Mouse (Mus musculus) liver, adult 2 months (tissue): ENCODE results near the gene Phc2. TPM values are rescaled to one million over a fixed set of nuclear protein-coding genes. Genes with fewer than 3 reads are reported as not detected.
A peak's percentile ranks its signal among the peaks of the same experiment; 100 is the strongest.

Source experiments
- DNase-seq: peaks from one replicate; pipeline ENCODE4 v3.0.0-alpha.2; 2011; ENCODE audit warnings: low read depth, low spot score; ENCODE audit errors: extremely low read depth
- H3K27ac ChIP-seq: fragments of 200-500 bp; replicated peaks from 2 replicates; pipeline ENCODE4 v1.5.1; 2012; ENCODE audit warnings: low read depth, mild to moderate bottlenecking, control low read depth, inconsistent platforms, low read length; ENCODE audit not compliant: insufficient read depth
- H3K27me3 ChIP-seq: fragments of 200-500 bp; 2 replicates; pipeline ENCODE4 v1.6.1; 2012; ENCODE audit warnings: mild to moderate bottlenecking, moderate library complexity, low read length, inconsistent platforms; ENCODE audit not compliant: control insufficient read depth, insufficient read depth
- H3K36me3 ChIP-seq: fragments of 200-500 bp; 2 replicates; pipeline ENCODE4 v1.6.1; 2012; ENCODE audit warnings: low read length, inconsistent platforms; ENCODE audit not compliant: control insufficient read depth, insufficient read depth
- H3K4me1 ChIP-seq: fragments of 200-500 bp; 2 replicates; pipeline ENCODE4 v1.6.1; 2011; ENCODE audit warnings: low read length; ENCODE audit not compliant: control insufficient read depth, insufficient read depth
- H3K4me3 ChIP-seq: fragments of 200-500 bp; 2 replicates; pipeline ENCODE4 v1.5.1; 2011; ENCODE audit warnings: low read depth, mild to moderate bottlenecking, control low read depth, low read length, moderate library complexity; ENCODE audit not compliant: insufficient read depth
- H3K79me2 ChIP-seq: fragments of 200-500 bp; 2 replicates; pipeline ENCODE4 v1.6.1; 2012; ENCODE audit warnings: inconsistent platforms, mild to moderate bottlenecking, low read length, moderate library complexity; ENCODE audit not compliant: control insufficient read depth, insufficient read depth
- H3K9ac ChIP-seq: fragments of 200-500 bp; 2 replicates; pipeline ENCODE4 v1.6.1; 2012; ENCODE audit warnings: low read depth, mild to moderate bottlenecking, control low read depth, inconsistent platforms, low read length
- CTCF ChIP-seq: fragments of 200-500 bp; IDR thresholded peaks from 2 replicates; pipeline ENCODE4 v1.5.1; 2011; ENCODE audit warnings: low read depth, low read length, control low read depth
- POLR2A ChIP-seq: fragments of 200-500 bp; IDR thresholded peaks from 2 replicates; pipeline ENCODE4 v1.6.1; 2011; ENCODE audit warnings: low read length, control low read depth; ENCODE audit not compliant: insufficient read depth; ENCODE audit errors: extremely low read depth
- WGBS: fragments of 180-500 bp; shearing (Covaris S2); methylation state at CpG from one replicate; pipeline ENCODE4 v1.1.7; 2018; 5-methylcytosine and 5-hydroxymethylcytosine counted together
- polyA plus RNA-seq: library from polyadenylated mRNA; depleted of rRNA; stranded (reverse); fragments of >200 nt; gene quantifications from 2 replicates; pipeline ENCODE4 v1.2.3, GENCODE M21; 2012
- total RNA-seq: library from RNA; depleted of rRNA; stranded (reverse); fragments of >200 nt; gene quantifications from 2 replicates; pipeline ENCODE4 v1.2.3, GENCODE M21; 2014

Gene Phc2
- total and polyA plus RNA-seq, 2 experiments: 7.7 to 28.7 TPM

DNA sequence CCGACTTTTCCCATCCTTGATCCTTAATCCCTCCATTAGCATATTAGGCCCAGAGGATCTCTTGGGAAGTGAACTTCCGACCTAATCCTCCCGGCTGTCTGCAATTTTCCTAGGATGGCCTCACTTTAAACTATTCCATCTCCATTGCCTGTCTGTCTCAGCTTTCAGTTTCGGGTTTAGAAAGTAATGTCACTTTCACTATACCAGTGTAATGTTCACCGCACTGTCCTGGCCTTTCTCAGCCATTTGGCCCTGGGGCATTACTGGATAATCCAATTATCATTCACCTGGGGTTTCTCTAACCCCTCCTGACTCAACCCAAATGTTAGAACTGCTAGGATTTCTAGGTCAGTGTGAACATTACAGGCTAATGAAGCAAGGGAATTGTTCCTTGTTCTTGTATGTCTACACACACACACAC, 73.9 kb downstream of the Phc2 start:
- under 1% methylated on average over 5 of the region's 5 CpGs for WGBS
- H3K4me1 ChIP-seq: peaks cover 29% of the 10 kb centered on the region

DNA sequence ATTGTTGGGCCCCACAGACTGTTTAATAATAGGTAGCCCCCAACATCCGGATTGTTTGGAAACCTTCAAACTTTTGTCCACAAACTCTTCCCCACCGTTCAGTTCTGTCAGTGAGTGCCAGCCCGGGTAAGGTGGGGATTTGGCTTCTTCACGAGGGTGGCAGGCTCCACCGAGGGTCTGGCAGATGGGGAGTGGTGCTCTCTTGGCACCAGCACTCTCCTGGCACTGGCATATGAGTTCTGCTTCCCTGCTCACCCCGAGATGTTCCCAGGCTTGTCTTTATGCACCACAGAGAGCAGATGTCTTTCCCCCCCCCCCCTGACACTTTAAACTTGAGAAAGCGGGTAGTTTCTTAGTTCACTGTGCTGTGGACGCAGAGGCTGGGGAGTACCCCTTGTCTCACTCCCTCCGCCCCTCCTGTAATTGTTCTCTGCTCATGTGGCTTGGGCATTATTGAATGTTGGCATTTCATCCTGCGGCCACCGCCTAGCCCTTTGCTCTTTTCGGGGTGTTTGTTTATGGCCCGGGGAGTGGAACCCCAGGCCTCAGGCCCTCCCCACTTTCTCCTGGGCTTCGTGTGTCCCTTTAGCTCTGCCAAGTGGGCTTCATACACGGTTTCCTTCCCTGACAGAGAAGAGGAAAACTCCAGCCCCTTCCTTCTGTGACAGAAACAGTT, 74.7 kb downstream of the Phc2 start:
- Histone ChIP-seq H3K27me3 (no peaks in the 10 kb centered on the region), H3K79me2 (peaks cover 18% of the 10 kb centered on the region), H3K27ac (peak overlapping the region; percentile 2; the same call in 1 of the 2 replicates), H3K4me1 (peaks cover 35% of the 10 kb centered on the region), H3K9ac (peak overlapping the region; percentile 55), H3K36me3 (no peaks in the 10 kb centered on the region), H3K4me3 (peak overlapping the region; percentile 44; the same call in 1 of the 2 replicates)
- WGBS: 13% methylated on average over 15 of the region's 15 CpGs
- no peak for DNase-seq
- TF ChIP-seq POLR2A (no peak), CTCF (no peak)

More for the DNA sequence above, 73.9 kb downstream of the Phc2 start:
- H3K27me3 ChIP-seq: no peaks in the 10 kb centered on the region
- peak; percentile 49 for DNase-seq
- peak overlapping the region; percentile 56 for H3K27ac ChIP-seq
- no peak for TF ChIP-seq POLR2A
- no peak for TF ChIP-seq CTCF
- peaks cover 18% of the 10 kb centered on the region for H3K79me2 ChIP-seq
- H3K36me3 ChIP-seq: no peaks in the 10 kb centered on the region
- H3K9ac ChIP-seq: peak overlapping the region; percentile 95
- H3K4me3 ChIP-seq: peak overlapping the region; percentile 78

DNA sequence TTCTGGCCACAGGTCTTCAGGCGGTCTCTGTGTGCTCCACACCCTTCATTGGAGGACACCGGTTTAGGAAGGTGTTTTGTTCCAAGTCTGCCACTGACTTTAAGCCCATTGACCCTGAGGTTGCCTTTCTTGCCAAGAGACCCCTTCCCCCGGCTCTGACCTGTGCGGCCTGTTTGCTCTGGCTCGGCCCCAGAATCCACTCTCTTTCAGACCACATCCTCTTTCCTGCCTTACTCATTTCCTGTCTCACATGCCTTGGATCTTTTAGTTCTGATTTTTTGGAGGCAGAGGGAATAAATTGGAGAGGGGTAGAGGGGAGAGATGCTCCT, 75.2 kb downstream of the Phc2 start:
- WGBS: 2% methylated on average over 5 of the region's 5 CpGs

DNA sequence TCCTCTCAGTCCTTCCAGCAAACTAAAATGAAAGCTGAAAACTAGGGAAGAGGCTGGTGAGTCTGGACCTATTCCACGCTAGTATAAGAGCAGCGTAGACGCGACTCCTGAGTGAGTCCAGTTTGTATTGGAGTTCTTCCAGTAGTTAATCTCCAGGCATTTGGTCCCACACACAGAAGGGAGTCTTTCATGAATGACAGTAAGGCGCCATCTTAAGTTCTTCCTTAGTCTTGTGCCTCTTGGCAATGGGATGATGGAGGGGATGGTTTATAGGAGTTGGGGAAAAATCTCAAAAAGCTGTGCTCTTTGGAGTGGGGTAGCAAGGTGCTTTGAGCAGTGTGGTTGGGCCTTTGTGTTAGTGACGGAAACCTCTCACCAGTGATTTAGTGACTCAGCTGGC, 75.8 kb downstream of the Phc2 start:
- no peak for DNase-seq
- no peak overlapping the region for H3K4me3 ChIP-seq
- no peaks in the 10 kb centered on the region for H3K36me3 ChIP-seq
- WGBS: 25% methylated on average over 6 of the region's 6 CpGs
- peaks cover 22% of the 10 kb centered on the region for H3K79me2 ChIP-seq
- no peak overlapping the region for H3K9ac ChIP-seq
- no peaks in the 10 kb centered on the region for H3K27me3 ChIP-seq
- H3K27ac ChIP-seq: no peak overlapping the region; the same call in 1 of the 2 replicates
- H3K4me1 ChIP-seq: peaks cover 42% of the 10 kb centered on the region
- TF ChIP-seq POLR2A: no peak

More for the DNA sequence above, 75.2 kb downstream of the Phc2 start:
- TF ChIP-seq CTCF (no peak), POLR2A (no peak)
- no peak overlapping the region for H3K4me3 ChIP-seq
- H3K27ac ChIP-seq: peak overlapping the region; percentile 2; the same call in 1 of the 2 replicates
- no peak overlapping the region for H3K9ac ChIP-seq
- H3K27me3 ChIP-seq: no peaks in the 10 kb centered on the region
- H3K36me3 ChIP-seq: no peaks in the 10 kb centered on the region
- peak; percentile 53 for DNase-seq
- peaks cover 39% of the 10 kb centered on the region for H3K4me1 ChIP-seq
- peaks cover 18% of the 10 kb centered on the region for H3K79me2 ChIP-seq

DNA sequence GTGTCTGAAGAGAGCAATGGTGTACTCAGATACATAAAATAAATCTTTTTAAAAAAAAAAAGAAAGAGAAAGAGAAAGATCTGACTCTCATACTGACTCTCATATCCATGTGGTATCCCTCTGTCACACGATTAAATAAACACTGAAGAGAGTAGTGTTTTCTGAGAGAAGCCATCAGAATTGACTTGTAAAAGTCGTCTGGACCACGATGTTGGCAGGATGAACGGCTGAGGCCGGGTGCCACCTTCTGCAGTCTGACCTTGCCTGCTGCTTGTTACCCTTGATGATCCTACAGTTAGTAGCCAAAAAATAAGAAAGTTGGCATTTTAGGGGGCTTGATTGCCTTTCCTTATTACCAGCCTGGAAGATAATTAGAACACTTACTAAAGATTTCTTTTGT, 78.3 kb downstream of the Phc2 start:
- Histone ChIP-seq H3K79me2 (peaks cover 42% of the 10 kb centered on the region), H3K27me3 (no peaks in the 10 kb centered on the region), H3K4me3 (no peak overlapping the region), H3K27ac (no peak overlapping the region), H3K9ac (no peak overlapping the region), H3K36me3 (no peaks in the 10 kb centered on the region), H3K4me1 (peaks cover 42% of the 10 kb centered on the region)
- TF ChIP-seq POLR2A (no peak), CTCF (no peak)
- 6% methylated on average over 5 of the region's 5 CpGs for WGBS
- DNase-seq: no peak

DNA sequence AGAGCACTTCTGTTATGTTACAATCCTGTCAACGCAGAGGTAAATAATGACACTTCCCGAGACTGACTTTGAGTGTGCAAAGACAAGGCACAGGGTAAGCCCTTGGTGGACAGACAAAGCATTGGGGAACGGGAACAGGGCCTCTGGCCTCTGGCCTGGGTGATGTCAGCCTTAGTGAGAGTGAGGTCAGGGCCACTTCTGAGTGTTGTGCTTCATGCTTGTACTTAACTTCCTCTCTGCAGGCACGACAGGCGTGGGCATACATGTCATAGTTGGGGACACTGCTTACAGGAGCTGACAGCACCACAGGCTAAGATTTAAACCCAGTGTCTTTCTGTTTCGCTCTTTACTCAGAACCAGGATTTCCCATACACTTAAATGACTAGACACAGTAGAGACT, 79.0 kb downstream of the Phc2 start:
- peaks cover 41% of the 10 kb centered on the region for H3K4me1 ChIP-seq
- peak; percentile 68 for DNase-seq
- no peaks in the 10 kb centered on the region for H3K27me3 ChIP-seq
- H3K36me3 ChIP-seq: no peaks in the 10 kb centered on the region
- H3K4me3 ChIP-seq: no peak overlapping the region
- 10% methylated on average over 6 of the region's 6 CpGs for WGBS
- peak overlapping the region; percentile 20 for H3K27ac ChIP-seq
- H3K9ac ChIP-seq: no peak overlapping the region
- TF ChIP-seq POLR2A (no peak), CTCF (no peak)
- peaks cover 47% of the 10 kb centered on the region for H3K79me2 ChIP-seq
